Mouse (Mus musculus) forebrain, embryonic 15.5 days (tissue): Measurements from ENCODE around the gene Olfr916. TPM values are rescaled to one million over a fixed set of nuclear protein-coding genes. Genes with fewer than 3 reads are reported as not detected.

Source experiments
- ATAC-seq: fragments of 200-750 bp; cut with Nextera tagmentation; replicated peaks from 2 replicates; pipeline ENCODE4 v1.8.0; 2017; ENCODE audit warnings: mild to moderate bottlenecking, moderate TSS enrichment, moderate library complexity
- H3K27ac ChIP-seq: fragments of 300-500 bp; sonication (generic); replicated peaks from 2 replicates; pipeline ENCODE4 v1.5.1; 2015; ENCODE audit warnings: mild to moderate bottlenecking, inconsistent platforms
- H3K27me3 ChIP-seq: fragments of 300-500 bp; sonication (generic); 2 replicates; pipeline ENCODE4 v1.6.1; 2015; ENCODE audit warnings: inconsistent platforms
- H3K36me3 ChIP-seq: fragments of 300-500 bp; sonication (generic); 2 replicates; pipeline ENCODE4 v1.6.1; 2015; ENCODE audit warnings: mild to moderate bottlenecking, inconsistent platforms
- H3K4me1 ChIP-seq: fragments of 300-500 bp; sonication (generic); 2 replicates; pipeline ENCODE4 v1.6.1; 2015; ENCODE audit warnings: inconsistent platforms
- H3K4me2 ChIP-seq: fragments of 300-500 bp; sonication (generic); replicated peaks from 2 replicates; pipeline ENCODE4 v1.6.1; 2015; ENCODE audit warnings: mild to moderate bottlenecking, inconsistent platforms
- H3K4me3 ChIP-seq: fragments of 300-500 bp; sonication (generic); 2 replicates; pipeline ENCODE4 v1.5.1; 2015; ENCODE audit warnings: mild to moderate bottlenecking, inconsistent platforms
- H3K9ac ChIP-seq: fragments of 300-500 bp; sonication (generic); replicated peaks from 2 replicates; pipeline ENCODE4 v1.6.1; 2015; ENCODE audit warnings: mild to moderate bottlenecking, inconsistent platforms
- H3K9me3 ChIP-seq: fragments of 300-500 bp; sonication (generic); 2 replicates; pipeline ENCODE4 v1.6.1; 2016; ENCODE audit warnings: inconsistent platforms
- WGBS: fragments of 180-500 bp; shearing (Covaris S2); methylation state at CpG from one replicate; pipeline ENCODE4 v1.1.7; 2015; ENCODE audit warnings: mixed read lengths; 5-methylcytosine and 5-hydroxymethylcytosine counted together
- polyA plus RNA-seq: library from polyadenylated mRNA; unstranded; fragments of >200 nt; fragmentation: Nextera tagmentation; extraction: Ambion mirVana; gene quantifications from 2 replicates; pipeline ENCODE4 v1.2.1, GENCODE M21; 2015

Olfr916 gene
- not detected in 2 replicates for polyA plus RNA-seq

DNA sequence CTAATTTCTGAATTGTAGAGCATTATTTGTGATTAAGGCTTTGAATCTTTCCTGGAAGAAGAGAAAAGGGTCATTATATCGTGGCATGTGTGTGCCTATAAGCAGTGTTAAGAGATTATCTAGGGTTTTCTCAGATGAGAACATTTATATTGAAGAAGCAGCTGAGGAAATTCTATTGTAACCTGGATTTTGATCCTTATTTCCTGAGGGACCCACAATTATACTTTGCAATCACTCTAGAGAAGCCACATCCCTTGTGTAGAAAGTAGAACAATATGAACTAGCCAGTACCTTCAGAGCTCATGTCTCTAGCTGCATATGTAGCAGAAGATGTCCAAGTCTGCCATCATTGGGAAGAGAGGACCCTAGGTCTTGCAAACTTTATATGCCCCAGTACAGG, at the start of gene Olfr916:
Gene Olfr916 (minus strand): TSS at position 101 of the 400 bp plus-strand sequence.
- Histone ChIP-seq H3K9ac (no peak within 1 kb of the TSS), H3K27ac (no peak within 1 kb of the TSS), H3K4me1 (no peaks in the 10 kb centered on the region), H3K27me3 (no peaks in the 10 kb centered on the region), H3K36me3 (no peaks in the 10 kb centered on the region), H3K4me3 (no peak within 1 kb of the TSS), H3K9me3 (no peaks in the 10 kb centered on the region), H3K4me2 (no peak within 1 kb of the TSS)
- WGBS: 62% methylated on average over 1 of the region's 1 CpGs
- ATAC-seq: no peak

DNA sequence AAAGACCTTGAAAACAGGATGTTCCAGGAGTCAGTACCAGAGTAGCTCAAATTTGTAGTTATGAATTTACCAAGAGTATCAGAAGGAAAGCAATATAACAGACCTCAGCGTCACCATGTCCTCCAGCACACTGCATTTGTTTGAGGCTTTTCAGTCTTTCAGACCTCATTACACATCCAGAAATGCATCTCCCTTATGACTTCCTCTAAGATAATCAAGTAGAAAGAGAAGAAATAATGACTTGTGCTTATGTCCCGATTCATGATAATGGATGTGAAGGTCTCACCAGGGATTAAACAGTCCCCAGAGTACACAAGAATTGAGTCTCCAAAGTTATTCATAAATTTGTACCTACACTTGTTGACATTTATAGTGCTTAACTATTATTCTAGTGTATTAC, 14.8 kb upstream of the Olfr916 start, which contains the start of gene Olfr918:
Gene Olfr918 (minus strand): TSS at position 101 of the 400 bp plus-strand sequence.
- Histone ChIP-seq H3K36me3 (no peaks in the 10 kb centered on the region), H3K9me3 (no peaks in the 10 kb centered on the region), H3K4me1 (no peaks in the 10 kb centered on the region), H3K9ac (no peak within 1 kb of the TSS), H3K27ac (no peak within 1 kb of the TSS), H3K4me3 (no peak within 1 kb of the TSS), H3K27me3 (no peaks in the 10 kb centered on the region), H3K4me2 (no peak within 1 kb of the TSS)
- WGBS: 83% methylated on average over 2 of the region's 2 CpGs
- no peak for ATAC-seq

DNA sequence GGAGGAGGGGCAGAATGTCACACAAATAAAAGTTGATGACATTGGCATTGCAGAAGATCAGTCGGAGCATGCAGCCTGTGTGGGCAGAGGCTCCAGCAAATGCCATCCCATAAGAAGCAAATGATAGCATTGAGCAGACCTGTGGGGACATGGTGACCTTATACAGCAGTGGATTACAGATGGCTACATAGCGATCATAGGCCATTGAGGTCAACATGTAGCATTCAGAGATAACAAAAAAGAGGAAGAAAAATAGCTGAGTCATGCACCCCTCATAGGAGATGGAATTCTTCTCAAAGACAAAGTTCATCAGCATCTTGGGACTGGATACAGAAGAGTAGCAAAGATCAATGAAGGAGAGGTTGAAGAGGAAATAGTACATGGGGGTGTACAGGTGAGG, 13.2 kb upstream of the Olfr916 start:
- H3K4me2 ChIP-seq: no peak overlapping the region
- no peak overlapping the region for H3K27ac ChIP-seq
- no peaks in the 10 kb centered on the region for H3K36me3 ChIP-seq
- H3K9me3 ChIP-seq: no peaks in the 10 kb centered on the region
- H3K4me3 ChIP-seq: no peak overlapping the region
- no peaks in the 10 kb centered on the region for H3K4me1 ChIP-seq
- no peaks in the 10 kb centered on the region for H3K27me3 ChIP-seq
- WGBS: 89% methylated on average over 2 of the region's 2 CpGs
- no peak for ATAC-seq
- H3K9ac ChIP-seq: no peak overlapping the region

DNA sequence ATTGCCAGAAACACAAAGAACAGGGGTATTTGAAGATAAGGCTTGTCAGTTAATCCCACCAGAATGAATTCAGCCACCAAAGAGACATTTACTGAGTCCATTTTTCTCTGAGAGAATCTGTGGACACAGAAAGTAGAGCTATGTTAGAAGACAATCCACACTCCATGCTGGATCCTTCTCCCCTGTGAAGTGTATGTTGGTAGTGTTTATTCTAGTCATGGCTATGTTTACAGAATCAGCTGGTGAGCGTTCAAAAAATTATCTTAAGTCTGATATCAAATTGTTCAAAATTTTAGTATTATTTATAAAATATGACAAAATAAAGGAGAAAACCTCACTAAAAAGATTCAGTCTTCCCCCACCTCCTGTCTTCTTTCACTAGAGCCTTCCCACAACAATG, 6.1 kb upstream of the Olfr916 start, which contains the start of gene Olfr917:
Gene Olfr917 (minus strand): TSS at position 101 of the 400 bp plus-strand sequence.
- ATAC-seq: no peak
- Histone ChIP-seq H3K27ac (no peak within 1 kb of the TSS), H3K4me1 (no peaks in the 10 kb centered on the region), H3K4me2 (no peak within 1 kb of the TSS), H3K9me3 (no peaks in the 10 kb centered on the region), H3K4me3 (no peak within 1 kb of the TSS), H3K27me3 (no peaks in the 10 kb centered on the region), H3K9ac (no peak within 1 kb of the TSS), H3K36me3 (no peaks in the 10 kb centered on the region)
- 93% methylated on average over 1 of the region's 1 CpGs for WGBS

DNA sequence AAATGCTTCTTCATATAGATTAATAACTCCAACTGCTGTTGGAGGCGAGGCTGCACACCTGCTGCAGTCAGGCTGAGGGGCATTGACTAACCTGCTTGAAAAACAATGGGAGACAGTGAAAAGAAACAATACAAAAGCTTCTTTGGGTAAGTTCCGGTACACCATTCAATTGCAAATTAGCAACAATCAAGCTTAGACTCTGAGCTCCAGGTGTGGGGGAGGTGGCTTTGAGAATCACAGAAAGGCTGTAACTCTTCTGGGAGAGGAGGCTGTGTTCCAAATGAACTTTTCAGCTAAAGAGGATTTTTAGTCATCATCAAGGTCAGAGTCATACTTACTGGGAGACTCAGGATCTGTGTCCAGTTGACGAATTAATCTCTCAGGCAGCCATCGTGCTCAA, 27.3 kb downstream of the Olfr916 start:
- 68% methylated on average over 4 of the region's 4 CpGs for WGBS
- H3K4me2 ChIP-seq: no peak overlapping the region
- no peak overlapping the region for H3K27ac ChIP-seq
- no peak for ATAC-seq
- no peaks in the 10 kb centered on the region for H3K36me3 ChIP-seq
- no peaks in the 10 kb centered on the region for H3K27me3 ChIP-seq
- no peak overlapping the region for H3K4me3 ChIP-seq
- no peaks in the 10 kb centered on the region for H3K9me3 ChIP-seq
- no peak overlapping the region for H3K9ac ChIP-seq
- no peaks in the 10 kb centered on the region for H3K4me1 ChIP-seq

Other genes starting within 250 kb of the Olfr916 start
- gene Olfr901, start 230.4 kb downstream of the Olfr916 start, polyA plus RNA-seq: not detected in 2 replicates
- gene Olfr902, start 212.2 kb downstream of the Olfr916 start, polyA plus RNA-seq: not detected in 2 replicates
- gene Olfr904, start 196.7 kb downstream of the Olfr916 start, polyA plus RNA-seq: not detected in 2 replicates
- not detected in 2 replicates for gene Olfr905, start 188.8 kb downstream of the Olfr916 start, polyA plus RNA-seq
- gene Olfr906, start 172.8 kb downstream of the Olfr916 start, polyA plus RNA-seq: not detected in 2 replicates
- gene Olfr907, start 164.1 kb downstream of the Olfr916 start, polyA plus RNA-seq: not detected in 2 replicates
- gene Olfr911-ps1, start 138.3 kb downstream of the Olfr916 start, polyA plus RNA-seq: not detected in 2 replicates
- not detected in 2 replicates for gene Olfr910, start 122.0 kb downstream of the Olfr916 start, polyA plus RNA-seq
- gene Olfr912, start 79.7 kb downstream of the Olfr916 start, polyA plus RNA-seq: not detected in 2 replicates
- gene Olfr913, start 67.1 kb downstream of the Olfr916 start, polyA plus RNA-seq: not detected in 2 replicates
- gene Olfr914, start 54.8 kb downstream of the Olfr916 start, polyA plus RNA-seq: not detected in 2 replicates
- not detected in 2 replicates for gene Olfr917, start 6.0 kb upstream of the Olfr916 start, polyA plus RNA-seq
- gene Olfr918, start 14.7 kb upstream of the Olfr916 start, polyA plus RNA-seq: not detected in 2 replicates
- gene Olfr919, start 43.8 kb upstream of the Olfr916 start, polyA plus RNA-seq: not detected in 2 replicates
- gene Vwa5a, start 58.4 kb upstream of the Olfr916 start, polyA plus RNA-seq: 5.5 and 5.7 TPM in 2 replicates
- 0.03 TPM in 1 of 2 replicates, not detected in the other for gene Olfr920, start 92.4 kb upstream of the Olfr916 start, polyA plus RNA-seq
- gene Olfr921, start 113.2 kb upstream of the Olfr916 start, polyA plus RNA-seq: not detected in 2 replicates
- not detected in 2 replicates for gene Olfr922, start 154.7 kb upstream of the Olfr916 start, polyA plus RNA-seq
- gene Olfr923, start 166.7 kb upstream of the Olfr916 start, polyA plus RNA-seq: not detected in 2 replicates
- not detected in 2 replicates for gene Olfr924, start 184.6 kb upstream of the Olfr916 start, polyA plus RNA-seq
- gene Olfr26, start 195.2 kb upstream of the Olfr916 start, polyA plus RNA-seq: not detected in 2 replicates
- gene Olfr926, start 217.3 kb upstream of the Olfr916 start, polyA plus RNA-seq: not detected in 2 replicates